Mouse (Mus musculus): ENCODE results near the gene Olfr1079.
"Not testable (repeated sequence)": the region's sequence is repeated elsewhere in the genome, so short reads cannot be mapped to it uniquely, and the experiment has no call there.

The Olfr1079 gene

GRCm38 (mm10) chr2:86542380-86542779 is at the start of gene Olfr1079:
TSS of gene Olfr1079 (minus strand) at chr2:86542480.
- in situ Hi-C loops (cut with MboI, MseI): loop anchor here (10.0 kb wide), 1 partner anchor 552 kb away; the partner anchor contains the start of gene Olfr1109

DNA sequence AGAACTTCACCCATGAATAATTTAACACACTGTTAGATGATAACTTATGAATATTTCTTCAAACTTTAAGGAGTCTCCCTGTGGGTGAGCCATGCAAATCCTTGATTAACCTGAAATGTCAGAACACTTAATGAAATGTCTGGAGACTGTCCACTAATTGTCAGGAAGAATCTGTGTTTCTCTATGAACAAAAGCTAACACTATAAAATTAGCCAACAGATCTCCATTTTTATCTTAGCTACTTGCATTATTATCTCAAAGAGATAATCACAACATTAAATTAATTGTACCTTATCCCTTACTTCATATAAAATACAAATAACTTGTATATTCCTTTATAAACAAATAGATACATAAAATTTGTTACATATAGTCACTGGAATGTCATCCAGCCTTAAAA is 15.9 kb upstream of the Olfr1079 start, which contains the start of gene Olfr1080:
TSS of gene Olfr1080 (minus strand) at position 101 of the 400 bp plus-strand sequence.
- in situ Hi-C loops (cut with MboI, MseI): not testable (repeated sequence)

DNA sequence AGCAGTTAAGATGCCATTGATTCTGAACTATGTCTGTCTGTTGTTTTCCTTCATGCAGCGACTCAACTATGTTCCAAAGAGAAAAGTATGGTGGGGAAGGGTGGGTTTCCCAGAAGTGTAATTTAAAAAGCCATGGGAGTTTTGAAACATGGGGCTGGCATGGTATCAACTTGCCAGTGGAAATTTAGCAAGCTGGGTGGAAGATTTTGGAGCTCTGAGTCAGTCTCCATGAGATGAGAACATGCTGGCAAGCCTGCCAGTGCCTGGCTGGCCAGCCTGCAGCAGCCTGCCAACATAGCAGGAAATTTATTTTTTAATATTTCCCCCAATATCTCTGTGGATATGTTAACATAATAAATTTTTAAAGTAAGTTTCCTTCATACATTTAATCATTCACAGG is 11.3 kb downstream of the Olfr1079 start:
- in situ Hi-C loops (cut with MboI, MseI): loop anchor here (10.0 kb wide), 1 partner anchor 566 kb away; no protein-coding TSS in a partner anchor

DNA sequence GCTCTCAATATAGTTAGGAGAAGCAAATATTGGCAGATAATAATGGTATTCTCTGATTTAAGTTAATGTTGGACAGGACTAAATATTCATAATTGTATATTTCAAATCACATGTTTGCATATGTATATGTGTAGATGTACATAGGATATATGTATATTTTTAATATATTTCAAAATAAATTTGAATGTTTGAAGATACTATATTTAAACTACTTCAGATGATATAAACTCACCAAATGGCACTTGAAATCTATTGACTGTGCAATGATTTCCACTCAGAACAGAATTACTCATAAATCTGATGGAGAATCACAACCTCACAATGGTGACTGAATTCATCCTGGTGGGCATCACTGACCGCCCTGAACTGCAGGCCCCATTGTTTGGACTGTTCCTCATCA is 34.1 kb downstream of the Olfr1079 start, which contains the start of gene Olfr1076:
TSS of gene Olfr1076 (plus strand) at position 301 of the 400 bp plus-strand sequence.
- in situ Hi-C loops (cut with MboI, MseI): no loop called here

DNA sequence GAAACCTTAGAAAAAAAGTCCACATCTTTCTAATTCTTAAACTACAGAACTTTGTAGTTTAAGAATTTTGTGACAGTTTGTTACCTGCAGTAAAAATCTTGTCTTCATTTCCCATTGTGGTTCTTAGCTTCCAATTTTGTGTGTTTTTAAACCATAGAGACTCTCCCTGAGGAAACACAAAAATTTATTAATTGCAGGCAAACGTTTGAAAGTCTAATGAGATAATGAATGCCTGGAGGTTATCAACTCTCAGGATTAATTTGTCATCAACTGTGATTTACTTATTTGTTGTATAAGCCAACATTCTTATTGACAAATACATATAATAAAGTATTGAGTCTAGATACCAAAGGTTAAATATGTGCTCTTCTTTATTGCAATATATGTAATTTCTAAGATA is 55.0 kb downstream of the Olfr1079 start, which contains the start of gene Olfr228:
TSS of gene Olfr228 (minus strand) at position 101 of the 400 bp plus-strand sequence.
- in situ Hi-C loops (cut with MboI, MseI): no loop called here

All from T-helper 1 cell (primary cell).